Mouse (Mus musculus) layer of hippocampus, adult 9-11 months (tissue): ENCODE results near the gene Dph3.
"Not testable (repeated sequence)": the region's sequence is repeated elsewhere in the genome, so short reads cannot be mapped to it uniquely, and the experiment has no call there.

Source experiments
- DNase-seq: peaks from one replicate; pipeline ENCODE4 v3.0.0; 2022

The Dph3 gene

GRCm38 (mm10) chr14:32085486-32086201, at the start of gene Dph3:
TSS of gene Dph3 (minus strand) at chr14:32085729.
- DNase-seq = peak; percentile 98

DNA sequence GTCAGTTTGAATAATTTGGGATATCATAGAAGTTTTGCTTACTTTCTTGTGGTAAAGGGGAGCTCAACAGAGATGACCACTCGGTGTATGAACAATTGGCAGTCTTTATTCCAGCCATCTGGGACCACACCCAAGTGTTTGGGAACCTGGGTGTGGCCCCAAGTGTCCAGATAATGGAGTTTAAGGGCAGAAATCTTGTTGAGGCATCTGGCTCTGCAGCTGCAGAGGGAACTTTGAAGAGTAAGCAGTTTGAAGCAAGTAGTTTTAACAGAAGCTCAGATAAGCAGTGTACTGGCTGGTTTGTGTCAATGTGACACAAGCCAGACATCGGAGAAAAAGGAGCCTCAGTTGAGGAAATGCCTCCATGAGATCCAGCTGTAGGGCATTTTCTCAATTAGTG, 48.8 kb upstream of the Dph3 start:
- DNase-seq = no peak

DNA sequence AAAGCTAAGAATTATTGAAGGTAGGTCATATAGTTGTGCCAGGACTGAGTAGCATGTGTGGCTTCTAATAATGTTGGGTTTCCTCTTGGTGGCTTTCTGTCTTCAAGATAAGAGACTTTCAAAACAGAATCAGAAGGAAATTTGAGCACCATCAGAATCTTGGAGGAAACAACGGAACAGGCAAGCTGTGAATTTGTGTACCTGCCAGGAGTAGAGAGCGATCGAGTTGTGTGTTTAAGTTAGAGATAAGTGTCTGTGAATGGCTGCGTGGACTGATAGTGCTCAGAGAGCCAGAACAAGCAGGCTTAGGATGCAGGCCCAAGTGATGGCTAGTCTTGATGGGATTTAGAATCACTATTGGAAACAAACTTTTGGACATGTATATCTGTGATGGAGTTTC, 46.3 kb upstream of the Dph3 start:
- DNase-seq = no peak

DNA sequence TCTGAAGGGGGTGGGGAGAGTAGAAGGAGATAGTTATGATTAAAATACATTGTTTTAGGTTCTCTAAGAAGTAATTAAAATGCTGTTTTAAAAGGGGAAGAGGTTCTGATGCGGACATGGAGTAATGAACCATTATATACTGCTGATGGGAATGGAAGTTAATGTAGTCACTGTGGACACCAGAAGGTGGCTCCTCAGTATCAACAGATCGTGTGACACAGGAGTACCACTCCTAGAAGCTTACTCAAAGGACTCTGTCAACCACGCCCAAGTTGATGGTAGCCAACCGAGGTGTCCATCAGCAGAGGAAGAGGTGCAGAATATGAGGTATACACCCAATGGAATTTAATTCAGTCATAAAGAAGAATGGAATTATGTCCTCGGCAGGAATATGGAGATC, 42.9 kb upstream of the Dph3 start:
- DNase-seq = no peak

DNA sequence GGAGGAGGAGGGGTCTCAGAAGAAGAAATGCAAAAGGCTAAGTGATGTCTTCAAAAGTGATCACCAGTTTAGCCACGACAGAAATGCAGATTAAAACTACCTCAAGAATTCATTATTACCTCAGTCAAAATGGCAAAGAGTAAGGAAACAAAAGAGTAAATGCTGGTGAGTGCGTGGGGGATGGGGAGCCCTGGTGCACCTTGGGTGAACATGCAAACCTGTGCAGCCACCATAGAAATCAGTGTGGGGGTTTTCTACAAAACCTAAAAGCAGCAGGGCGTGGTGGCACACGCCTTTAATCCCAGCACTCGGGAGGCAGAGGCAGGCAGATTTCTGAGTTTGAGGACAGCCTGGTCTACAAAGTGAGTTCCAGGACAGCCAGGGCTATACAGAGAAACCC, 39.7 kb upstream of the Dph3 start:
- DNase-seq = not testable (repeated sequence)

GRCm38 (mm10) chr14:32124261-32124660, 38.7 kb upstream of the Dph3 start:
- no peak for DNase-seq

DNA sequence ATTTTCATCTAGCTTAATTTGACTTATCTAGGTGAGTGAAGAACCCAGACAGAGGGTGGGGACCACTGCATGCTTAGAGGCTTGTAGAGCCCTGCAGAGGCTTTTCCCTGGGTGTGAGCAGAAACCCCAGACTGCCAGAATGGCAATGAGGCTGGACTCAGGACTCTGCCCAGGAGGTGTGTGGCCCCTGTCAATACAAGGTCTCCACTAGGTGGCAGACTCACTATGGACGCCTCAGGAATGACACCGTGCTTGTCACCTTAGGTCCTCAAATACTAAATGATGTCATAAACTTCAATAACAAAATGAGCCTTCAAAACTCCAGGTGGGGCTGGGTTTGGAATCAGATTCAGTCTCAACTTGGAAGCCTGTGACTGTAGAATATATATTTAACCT, 36.4 kb upstream of the Dph3 start:
- DNase-seq = no peak

DNA sequence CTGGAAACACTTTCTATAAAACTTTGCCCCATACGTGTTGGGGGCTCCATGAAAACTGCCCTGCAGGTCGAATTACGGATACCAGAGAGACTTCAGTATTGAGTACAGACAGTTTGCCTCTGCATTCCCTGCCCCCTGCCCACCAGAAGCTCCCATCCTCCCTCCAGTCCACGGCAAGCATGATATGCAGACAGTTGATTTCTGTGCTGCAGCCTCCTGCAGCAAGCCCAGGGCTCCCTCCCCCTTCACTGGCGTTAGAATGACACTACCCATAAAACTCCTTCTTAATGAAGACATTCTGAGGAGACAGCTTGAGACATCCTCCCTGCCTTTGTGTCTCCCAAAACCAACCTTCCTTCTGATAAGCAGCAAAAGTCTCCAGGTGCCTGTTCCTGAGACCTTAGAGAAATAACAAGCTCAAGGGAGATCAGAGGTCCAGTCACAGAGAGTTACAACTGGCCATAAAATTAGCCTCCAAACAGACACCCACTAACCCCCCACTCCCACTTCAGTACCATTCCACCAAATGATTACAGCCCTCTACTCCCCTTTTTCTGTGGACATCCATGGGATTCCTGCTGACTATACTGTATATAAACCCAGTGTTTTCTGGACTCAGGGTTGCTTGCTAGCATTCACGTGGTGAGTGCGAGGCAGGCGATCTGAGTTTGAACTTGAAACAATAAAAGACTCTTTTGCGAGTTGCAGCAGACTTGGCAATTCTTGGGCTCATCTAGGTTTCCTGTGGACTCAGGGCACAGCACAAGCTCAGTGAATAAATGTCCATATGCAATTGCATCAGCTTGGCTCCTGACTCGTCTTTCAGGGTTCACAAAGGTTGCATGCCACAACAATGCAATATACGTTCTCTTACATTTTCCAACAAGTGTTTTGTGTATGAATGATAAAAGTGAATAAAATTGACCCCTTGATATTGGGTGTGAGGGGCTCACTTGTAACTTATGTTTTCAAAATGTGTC, 35.7 kb upstream of the Dph3 start:
- DNase-seq = no peak

- not testable (repeated sequence) for DNase-seq
Observed at GRCm38 (mm10) chr14:32112124-32112523, 26.6 kb upstream of the Dph3 start.

- DNase-seq = no peak
Observed at GRCm38 (mm10) chr14:32106911-32107310, 21.4 kb upstream of the Dph3 start.

DNA sequence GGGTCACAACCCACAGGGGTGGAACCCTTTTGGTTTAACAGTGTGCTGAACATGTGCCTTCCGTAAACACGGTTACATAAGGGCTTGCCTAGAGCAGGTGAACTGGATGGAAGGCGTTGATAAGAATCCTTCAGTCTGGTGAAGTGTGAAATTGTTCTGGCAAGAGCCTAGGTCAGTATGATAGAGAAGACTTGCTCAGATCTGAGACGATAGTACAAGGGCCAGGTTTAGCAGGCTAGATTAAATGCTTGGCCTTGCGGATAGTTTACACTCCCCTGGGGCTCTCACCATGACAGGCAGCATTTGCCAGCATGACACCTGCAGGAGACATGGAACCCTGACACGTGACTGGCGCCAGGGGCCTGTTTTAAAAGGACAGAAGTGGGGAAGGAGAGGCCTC, 20.1 kb upstream of the Dph3 start:
- no peak for DNase-seq

DNA sequence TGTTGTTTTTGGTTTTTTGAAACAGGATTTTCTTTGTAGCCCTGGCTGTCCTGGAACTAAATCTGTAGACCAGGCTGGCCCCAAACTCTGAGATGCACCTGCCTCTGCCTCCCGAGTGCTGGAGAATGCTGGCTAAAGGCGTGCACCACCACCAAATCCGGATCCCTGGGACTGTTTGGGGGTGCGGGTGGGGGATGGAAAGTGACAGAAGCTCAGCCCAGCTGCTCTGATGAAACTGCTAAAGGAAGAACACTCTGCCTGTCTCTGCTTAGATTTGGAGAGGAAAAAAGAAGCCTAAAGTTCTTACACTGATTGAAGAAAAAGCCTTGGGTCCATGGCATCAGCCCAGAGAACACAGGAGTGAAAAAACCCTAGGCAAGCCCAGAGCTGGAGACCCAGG, 18.0 kb upstream of the Dph3 start:
- DNase-seq = peak; percentile 47

GRCm38 (mm10) chr14:32098951-32099350, 13.4 kb upstream of the Dph3 start:
- DNase-seq = no peak

- no peak for DNase-seq
Observed at GRCm38 (mm10) chr14:32097691-32098090, 12.2 kb upstream of the Dph3 start.

- DNase-seq = no peak
Observed at GRCm38 (mm10) chr14:32096740-32097139, 11.2 kb upstream of the Dph3 start.

- no peak for DNase-seq
Observed at GRCm38 (mm10) chr14:32095646-32096045, 10.1 kb upstream of the Dph3 start.

GRCm38 (mm10) chr14:32093500-32094117, 8.1 kb upstream of the Dph3 start:
- no peak for DNase-seq

GRCm38 (mm10) chr14:32093018-32093417, 7.5 kb upstream of the Dph3 start:
- no peak for DNase-seq

GRCm38 (mm10) chr14:32091704-32092103, 6.2 kb upstream of the Dph3 start:
- DNase-seq = no peak

DNA sequence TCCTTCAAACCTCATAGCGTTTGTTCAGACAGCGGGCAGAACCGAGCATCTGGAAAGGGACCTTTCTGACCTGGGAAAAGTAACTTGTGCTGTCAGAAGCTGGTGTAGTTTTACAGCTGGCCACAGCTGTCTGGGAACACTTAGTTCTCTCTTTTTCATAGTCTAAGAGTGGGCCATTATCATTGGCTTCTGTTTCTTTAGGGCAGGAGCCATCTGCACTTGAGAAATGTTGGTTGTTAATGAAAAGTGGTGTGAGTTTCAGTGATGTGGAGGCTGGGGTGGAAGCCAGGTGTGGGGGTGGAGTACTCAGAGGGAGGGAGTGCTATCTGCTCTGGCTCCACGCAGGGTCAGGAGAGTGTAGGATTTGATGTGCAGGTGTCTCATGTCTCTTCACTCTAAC, 5.6 kb upstream of the Dph3 start:
- DNase-seq = no peak

GRCm38 (mm10) chr14:32087584-32088248, 2.2 kb upstream of the Dph3 start:
- not testable (repeated sequence) for DNase-seq

DNA sequence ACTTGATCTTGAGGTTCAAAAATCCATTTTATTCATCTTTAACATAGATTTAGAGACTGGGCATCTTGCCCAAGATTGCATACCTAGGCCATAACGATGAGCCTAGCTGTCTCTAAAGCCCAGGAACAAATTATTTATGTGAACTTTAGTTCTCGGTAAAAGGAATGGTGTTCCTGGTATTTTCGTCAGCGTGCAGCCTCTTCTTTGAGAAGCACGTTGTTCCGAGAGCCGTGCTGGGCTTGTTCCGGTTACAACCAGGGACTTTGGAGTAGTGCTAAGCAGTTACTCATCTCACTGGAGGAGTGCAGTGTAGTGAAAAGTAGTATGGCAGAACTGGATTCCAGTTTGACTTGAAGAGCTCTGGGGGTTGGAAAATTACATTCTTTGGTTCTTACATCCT, 697 bp upstream of the Dph3 start:
- DNase-seq = no peak
